Mouse (Mus musculus) intestine, embryonic 14.5 days (tissue): ENCODE data around the gene Ddhd1. TPM values are rescaled to one million over a fixed set of nuclear protein-coding genes. Genes with fewer than 3 reads are reported as not detected.

Experiments used
- ATAC-seq: fragments of 200-750 bp; cut with Nextera tagmentation; replicated peaks from 2 replicates; pipeline ENCODE4 v1.8.0; 2017; ENCODE audit warnings: low read depth, moderate number of reproducible peaks, moderate TSS enrichment, moderate library complexity; ENCODE audit not compliant: low FRiP score, low TSS enrichment
- DNase-seq: peaks from one replicate; pipeline ENCODE4 v3.0.0-alpha.2; 2018; ENCODE audit warnings: low spot score
- H3K27ac ChIP-seq: fragments of 300-500 bp; sonication (generic); 2 replicates; pipeline ENCODE4 v1.5.1; 2014; ENCODE audit warnings: low read depth, mild to moderate bottlenecking, control low read depth
- H3K27me3 ChIP-seq: fragments of 300-500 bp; sonication (generic); replicated peaks from 2 replicates; pipeline ENCODE4 v1.6.1; 2014; ENCODE audit warnings: low read length, control low read depth; ENCODE audit not compliant: control insufficient read depth, insufficient read depth
- H3K36me3 ChIP-seq: fragments of 300-500 bp; sonication (generic); 2 replicates; pipeline ENCODE4 v1.6.1; 2014; ENCODE audit warnings: low read length, control low read depth; ENCODE audit not compliant: control insufficient read depth, insufficient read depth
- H3K4me1 ChIP-seq: fragments of 300-500 bp; sonication (generic); replicated peaks from 2 replicates; pipeline ENCODE4 v1.6.1; 2014; ENCODE audit warnings: low read length, control low read depth, mixed read lengths; ENCODE audit not compliant: control insufficient read depth, insufficient read depth
- H3K4me2 ChIP-seq: fragments of 300-500 bp; sonication (generic); 2 replicates; pipeline ENCODE4 v1.6.1; 2014; ENCODE audit warnings: low read length
- H3K4me3 ChIP-seq: fragments of 300-500 bp; sonication (generic); 2 replicates; pipeline ENCODE4 v1.5.1; 2014; ENCODE audit warnings: low read depth, low read length, control low read depth, mixed read lengths
- H3K9ac ChIP-seq: fragments of 300-500 bp; sonication (generic); 2 replicates; pipeline ENCODE4 v1.6.1; 2014; ENCODE audit warnings: mild to moderate bottlenecking, low read length
- H3K9me3 ChIP-seq: fragments of 300-500 bp; sonication (generic); 2 replicates; pipeline ENCODE4 v1.6.1; 2016; ENCODE audit warnings: low read length, control low read depth; ENCODE audit not compliant: control insufficient read depth
- WGBS: fragments of 180-500 bp; shearing (Covaris S2); extraction: QIAGEN DNeasy Blood & Tissue Kit; methylation state at CpG from one replicate; pipeline ENCODE4 v1.1.7; 2014; 5-methylcytosine and 5-hydroxymethylcytosine counted together
- polyA plus RNA-seq: library from polyadenylated mRNA; unstranded; fragments of >200 nt; fragmentation: Nextera tagmentation; extraction: Ambion mirVana; gene quantifications from 2 replicates; pipeline ENCODE4 v1.2.1, GENCODE M21; 2014

Ddhd1 gene
- polyA plus RNA-seq, 1 experiment from 2014 or later: 13.0 TPM

DNA sequence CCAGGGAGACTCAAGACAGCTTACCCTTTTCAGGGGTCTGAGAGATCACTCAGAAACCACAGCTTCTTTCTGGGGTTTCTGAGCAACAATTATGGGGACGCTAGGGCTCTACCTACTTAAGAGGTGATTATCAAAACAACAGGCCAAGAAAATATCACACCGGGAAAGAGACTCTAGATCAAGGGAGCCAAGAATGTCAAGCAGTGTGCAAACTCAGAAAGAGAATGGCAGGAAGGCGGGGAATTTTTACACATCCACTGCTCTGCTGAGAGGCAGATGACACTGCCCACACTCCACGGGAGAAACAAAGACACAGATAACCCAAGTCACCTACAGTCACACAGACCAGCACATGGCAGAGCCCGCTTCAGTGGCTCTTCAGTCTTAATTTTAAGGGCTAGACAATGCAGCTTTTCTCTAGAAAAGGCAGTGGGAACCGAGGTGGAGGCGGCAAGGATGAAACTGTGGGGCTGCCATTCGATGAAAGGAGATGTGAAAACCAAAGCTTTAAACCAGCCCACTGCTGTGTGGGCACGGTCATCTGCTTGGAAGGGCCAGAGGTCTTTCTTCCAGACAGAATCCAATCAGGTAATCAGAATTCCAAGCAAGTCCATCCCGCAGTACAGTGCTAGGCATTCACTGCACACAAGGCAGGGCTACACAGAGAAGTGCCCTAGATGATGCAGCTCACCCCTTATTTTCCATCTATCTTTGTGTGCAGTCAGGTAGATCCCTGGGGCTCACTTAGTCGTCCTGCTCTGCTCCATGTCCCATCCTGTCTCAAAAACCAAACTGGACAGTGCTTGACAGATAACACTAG lies 8.7 kb downstream of the Ddhd1 start:
- DNase-seq: no peak
- 66% methylated on average over 11 of the region's 11 CpGs for WGBS
- Histone ChIP-seq H3K36me3 (no peaks in the 10 kb centered on the region), H3K4me3 (no peak overlapping the region), H3K27me3 (no peaks in the 10 kb centered on the region), H3K9me3 (no peaks in the 10 kb centered on the region), H3K27ac (no peak overlapping the region), H3K4me1 (no peaks in the 10 kb centered on the region), H3K4me2 (no peak overlapping the region), H3K9ac (no peak overlapping the region)
- no peak for ATAC-seq

DNA sequence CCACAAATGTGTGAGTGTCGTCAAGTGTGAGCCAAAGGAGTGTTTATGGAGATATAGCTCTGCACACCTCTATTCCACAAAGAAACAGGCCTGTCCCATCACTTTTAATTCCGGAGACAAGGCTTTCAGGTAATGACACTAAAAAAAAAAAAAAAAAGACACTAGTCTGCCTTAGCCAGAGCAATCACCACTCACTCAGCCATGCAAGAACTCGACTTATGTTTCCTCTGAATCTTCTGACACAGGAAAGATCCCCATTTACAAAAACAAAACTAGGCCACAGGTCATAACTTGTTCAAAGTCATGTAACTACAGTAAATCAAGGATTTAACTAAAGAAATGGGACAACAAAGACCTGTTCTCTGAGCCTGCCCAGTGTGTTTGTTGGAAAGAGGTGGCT lies 9.8 kb downstream of the Ddhd1 start:
- Histone ChIP-seq H3K4me2 (no peak overlapping the region), H3K4me1 (no peaks in the 10 kb centered on the region), H3K9me3 (no peaks in the 10 kb centered on the region), H3K4me3 (no peak overlapping the region), H3K27me3 (no peaks in the 10 kb centered on the region), H3K36me3 (no peaks in the 10 kb centered on the region), H3K9ac (no peak overlapping the region), H3K27ac (no peak overlapping the region)
- DNase-seq (no peak), ATAC-seq (no peak)
- WGBS: 78% methylated on average over 3 of the region's 3 CpGs

DNA sequence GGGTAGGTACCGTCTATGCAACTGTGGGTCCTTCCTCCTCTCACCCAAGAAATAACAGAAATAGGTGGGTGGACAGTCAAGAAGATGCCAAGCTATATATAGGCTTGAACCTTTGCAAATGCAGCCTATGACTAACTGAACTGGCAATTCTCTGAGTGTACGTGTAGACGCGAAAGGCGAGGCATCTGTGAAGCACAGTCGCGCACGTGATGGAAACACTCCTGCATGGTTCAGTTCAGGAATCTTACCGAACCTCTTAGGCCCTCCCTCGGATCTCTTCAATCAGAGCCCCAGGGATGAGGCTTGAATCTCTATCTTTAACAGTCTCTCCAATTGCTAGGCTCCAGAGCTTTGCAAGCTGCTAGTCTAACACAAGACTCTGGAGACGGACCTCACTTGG lies 10.3 kb downstream of the Ddhd1 start:
- no peaks in the 10 kb centered on the region for H3K9me3 ChIP-seq
- 87% methylated on average over 11 of the region's 11 CpGs for WGBS

DNA sequence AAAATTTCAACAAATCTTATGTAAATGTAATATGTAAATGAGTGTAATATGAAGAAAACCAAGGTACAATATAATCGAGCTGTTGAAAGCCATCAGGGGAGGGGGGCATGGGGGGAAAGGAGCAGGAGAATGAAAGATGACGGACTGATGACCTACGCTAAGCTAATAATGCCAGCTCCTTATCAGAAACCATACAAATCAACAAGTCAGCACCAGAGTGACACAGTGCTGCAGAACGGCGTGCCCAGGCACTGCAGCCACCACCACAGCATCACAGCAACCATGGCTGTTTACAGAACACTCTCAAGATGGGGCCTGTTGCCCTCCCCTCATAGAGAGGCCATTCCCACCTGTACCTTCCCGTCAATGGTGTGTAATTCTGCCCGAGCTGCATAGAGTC lies 10.8 kb downstream of the Ddhd1 start:
- no peaks in the 10 kb centered on the region for H3K4me1 ChIP-seq
- H3K36me3 ChIP-seq: no peaks in the 10 kb centered on the region
- DNase-seq (peak; percentile 42), ATAC-seq (no peak)
- H3K27ac ChIP-seq: no peak overlapping the region
- no peak overlapping the region for H3K9ac ChIP-seq
- H3K4me3 ChIP-seq: no peak overlapping the region
- WGBS: 76% methylated on average over 7 of the region's 7 CpGs
- no peak overlapping the region for H3K4me2 ChIP-seq
- no peaks in the 10 kb centered on the region for H3K9me3 ChIP-seq
- H3K27me3 ChIP-seq: no peaks in the 10 kb centered on the region

More for the DNA sequence above, 10.3 kb downstream of the Ddhd1 start:
- Histone ChIP-seq H3K4me3 (no peak overlapping the region), H3K4me2 (no peak overlapping the region), H3K4me1 (no peaks in the 10 kb centered on the region), H3K27ac (no peak overlapping the region), H3K36me3 (no peaks in the 10 kb centered on the region), H3K9ac (no peak overlapping the region), H3K27me3 (no peaks in the 10 kb centered on the region)
- DNase-seq: peak; percentile 15
- ATAC-seq: no peak

DNA sequence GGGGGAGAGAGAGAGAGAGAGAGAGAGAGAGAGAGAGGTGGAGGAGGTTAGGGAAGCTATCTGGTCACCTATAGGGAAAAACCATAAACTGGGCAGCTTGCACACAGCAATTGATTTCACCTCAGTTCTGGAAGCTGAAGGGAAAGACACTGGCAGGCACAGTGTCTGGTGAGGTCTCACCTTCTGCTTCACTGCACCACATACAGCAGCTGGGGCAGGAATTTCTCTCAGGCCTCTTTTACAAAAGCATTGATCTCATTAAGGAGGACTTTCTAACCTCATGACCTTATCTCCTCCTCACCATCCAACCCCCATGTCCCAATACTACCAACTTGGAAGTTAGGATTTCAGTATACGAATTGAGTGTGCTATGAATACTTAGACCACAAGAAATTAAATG lies 13.2 kb downstream of the Ddhd1 start:
- no peak for ATAC-seq
- WGBS: 80% methylated on average over 1 of the region's 1 CpGs

DNA sequence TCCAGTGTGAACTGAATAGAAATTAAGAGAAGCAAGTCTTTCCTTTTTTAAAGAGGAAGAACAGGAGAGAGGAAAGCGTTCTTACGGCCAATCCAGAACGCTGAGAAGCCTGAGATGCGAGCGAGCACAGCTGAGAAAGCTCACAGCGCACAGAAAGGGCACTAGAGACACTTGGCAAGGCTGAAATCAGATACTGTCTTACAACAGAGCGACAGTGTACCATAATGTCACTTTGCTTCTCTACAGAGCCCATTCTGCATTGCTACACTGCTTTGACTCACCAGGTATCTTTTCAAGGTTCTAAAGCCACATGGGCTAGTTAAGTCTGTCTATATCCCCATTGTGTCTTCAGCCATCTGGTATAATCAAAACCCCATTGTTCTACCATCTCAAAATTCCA lies 13.7 kb downstream of the Ddhd1 start:
- Histone ChIP-seq H3K27me3 (no peaks in the 10 kb centered on the region), H3K36me3 (no peaks in the 10 kb centered on the region), H3K9ac (no peak overlapping the region), H3K4me3 (no peak overlapping the region), H3K4me2 (no peak overlapping the region), H3K4me1 (no peaks in the 10 kb centered on the region), H3K9me3 (no peaks in the 10 kb centered on the region), H3K27ac (no peak overlapping the region)
- WGBS: 48% methylated on average over 7 of the region's 7 CpGs
- ATAC-seq: no peak
- DNase-seq: no peak

More for the DNA sequence above, 13.2 kb downstream of the Ddhd1 start:
- H3K27ac ChIP-seq: no peak overlapping the region
- H3K4me2 ChIP-seq: no peak overlapping the region
- H3K4me3 ChIP-seq: no peak overlapping the region
- no peak overlapping the region for H3K9ac ChIP-seq
- H3K4me1 ChIP-seq: no peaks in the 10 kb centered on the region
- no peaks in the 10 kb centered on the region for H3K36me3 ChIP-seq
- H3K9me3 ChIP-seq: no peaks in the 10 kb centered on the region
- peak; percentile 40 for DNase-seq
- no peaks in the 10 kb centered on the region for H3K27me3 ChIP-seq

DNA sequence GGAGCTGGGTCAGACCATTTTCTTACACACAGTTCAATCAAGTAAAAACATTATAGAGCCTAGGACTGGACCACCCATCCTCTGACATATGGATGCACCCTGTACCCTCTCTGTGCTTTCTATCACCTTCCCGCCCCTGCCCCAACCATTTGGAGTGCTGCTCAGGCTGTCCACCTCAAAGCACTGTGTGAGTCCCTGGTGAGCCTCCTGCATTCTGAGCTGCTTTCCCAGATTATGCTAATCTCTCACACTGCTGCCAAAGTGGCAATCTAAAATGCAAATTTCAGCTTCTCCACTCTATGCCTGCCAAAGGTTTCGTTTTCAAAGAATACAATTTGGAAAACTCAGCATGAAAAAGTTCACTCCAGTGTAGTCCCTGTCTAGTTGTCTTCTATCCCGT lies 14.5 kb downstream of the Ddhd1 start:
- H3K27me3 ChIP-seq: no peaks in the 10 kb centered on the region
- H3K9me3 ChIP-seq: no peaks in the 10 kb centered on the region
- H3K4me3 ChIP-seq: no peak overlapping the region
- H3K27ac ChIP-seq: no peak overlapping the region
- H3K4me1 ChIP-seq: no peaks in the 10 kb centered on the region
- no peaks in the 10 kb centered on the region for H3K36me3 ChIP-seq
- peak; percentile 49 for DNase-seq
- no peak overlapping the region for H3K4me2 ChIP-seq
- no peak for ATAC-seq
- no peak overlapping the region for H3K9ac ChIP-seq
- 59% methylated on average over 3 of the region's 3 CpGs for WGBS

DNA sequence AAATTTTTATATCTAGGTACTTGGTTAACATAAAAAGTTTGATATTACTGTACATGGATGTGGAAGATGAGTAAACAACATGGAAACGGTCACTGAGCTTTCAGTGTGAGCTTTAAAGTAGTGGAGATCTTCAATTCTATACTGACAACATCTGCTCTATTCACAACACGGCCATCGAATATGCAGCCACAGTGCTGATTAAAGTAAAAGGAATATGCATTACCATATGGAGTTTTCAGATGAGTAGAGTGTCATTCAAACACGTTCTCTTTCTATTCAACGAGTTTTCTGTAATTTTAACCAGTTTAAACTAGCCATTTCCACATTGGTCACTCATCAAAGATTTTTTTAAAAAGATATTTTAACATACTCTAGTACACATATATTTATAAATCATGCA lies 15.1 kb downstream of the Ddhd1 start:
- no peak for DNase-seq
- Histone ChIP-seq H3K36me3 (no peaks in the 10 kb centered on the region), H3K4me3 (no peak overlapping the region), H3K4me1 (no peaks in the 10 kb centered on the region), H3K9ac (no peak overlapping the region), H3K27me3 (no peaks in the 10 kb centered on the region), H3K9me3 (no peaks in the 10 kb centered on the region), H3K27ac (no peak overlapping the region), H3K4me2 (no peak overlapping the region)
- WGBS: 79% methylated on average over 5 of the region's 5 CpGs
- no peak for ATAC-seq

DNA sequence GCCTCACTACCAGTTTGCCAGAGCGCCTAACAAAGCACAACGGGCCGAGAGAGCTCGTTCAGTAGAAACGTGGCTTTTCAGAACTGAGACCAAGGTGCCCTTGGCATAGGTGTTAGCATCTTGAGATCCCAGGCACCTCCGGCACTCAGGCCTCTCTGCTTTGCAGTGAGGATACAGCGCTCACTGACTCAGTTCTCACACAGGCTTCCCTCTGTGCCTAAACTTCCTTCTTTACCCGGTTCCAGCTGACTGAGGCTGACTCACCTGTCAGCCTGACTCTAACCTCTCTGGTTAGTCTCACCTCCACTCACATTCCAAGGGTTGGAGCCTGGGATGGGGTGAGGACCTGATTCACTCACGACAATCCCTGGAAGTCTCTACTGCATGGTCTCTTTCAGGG lies 15.7 kb downstream of the Ddhd1 start:
- 75% methylated on average over 9 of the region's 9 CpGs for WGBS
- H3K36me3 ChIP-seq: no peaks in the 10 kb centered on the region
- no peak overlapping the region for H3K27ac ChIP-seq
- no peak overlapping the region for H3K4me2 ChIP-seq
- ATAC-seq (no peak), DNase-seq (no peak)
- H3K9ac ChIP-seq: no peak overlapping the region
- no peaks in the 10 kb centered on the region for H3K4me1 ChIP-seq
- no peak overlapping the region for H3K4me3 ChIP-seq
- H3K27me3 ChIP-seq: no peaks in the 10 kb centered on the region
- H3K9me3 ChIP-seq: no peaks in the 10 kb centered on the region
